Mouse (Mus musculus) liver, adult 2 months (tissue): ENCODE measurements around the gene Mllt10.

Experiments
- CTCF ChIP-seq: fragments of 200-500 bp; IDR thresholded peaks from 2 replicates; pipeline ENCODE4 v1.5.1; 2011; ENCODE audit warnings: low read depth, low read length, control low read depth
- POLR2A ChIP-seq: fragments of 200-500 bp; IDR thresholded peaks from 2 replicates; pipeline ENCODE4 v1.6.1; 2011; ENCODE audit warnings: low read length, control low read depth; ENCODE audit not compliant: insufficient read depth; ENCODE audit errors: extremely low read depth

DNA sequence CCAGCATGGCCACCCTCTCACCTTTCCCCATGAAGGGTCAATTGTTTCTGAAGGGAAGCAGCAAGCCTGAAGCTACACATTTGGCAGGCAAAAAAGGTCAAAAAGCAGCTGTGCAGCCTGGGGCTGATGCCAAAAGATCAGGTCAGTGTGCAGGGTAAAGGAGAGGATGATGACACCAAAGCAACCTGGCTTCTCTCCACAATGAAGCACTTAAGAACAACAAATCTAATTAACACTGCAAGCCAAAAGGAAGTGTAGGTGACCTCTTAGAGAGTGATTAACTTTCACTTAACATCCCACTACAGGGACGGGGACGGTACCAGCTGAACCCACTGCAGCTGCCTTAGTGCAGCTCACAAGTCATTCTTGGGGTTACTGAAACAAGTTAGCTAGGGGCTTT is 174.2 kb downstream of the Mllt10 start:
- TF ChIP-seq CTCF = no peak
- TF ChIP-seq POLR2A = no peak
